Mouse (Mus musculus) heart, postnatal 0 days (tissue): ENCODE results near the gene Ppp1r12a.

Source experiments
- CTCF ChIP-seq: IDR thresholded peaks from 2 replicates; pipeline ENCODE4 v1.5.1; 2016; ENCODE audit warnings: antibody characterized with exemption, control low read depth, low read depth
- EP300 ChIP-seq: IDR thresholded peaks from 2 replicates; pipeline ENCODE4 v1.6.1; 2016; ENCODE audit warnings: antibody characterized with exemption, low read depth

- no peak for TF ChIP-seq CTCF
- TF ChIP-seq EP300, result no peak
These were observed 124.9 kb downstream of the Ppp1r12a start for GRCm38 (mm10) chr10:108286658-108287437.
